Mouse (Mus musculus) retina, postnatal 1 day (tissue): ENCODE measurements around the gene Naxd.
A peak's percentile ranks its signal among the peaks of the same experiment; 100 is the strongest.

ENCODE experiments used
- DNase-seq: peaks from one replicate; pipeline ENCODE4 v3.0.0-alpha.2; 2012

Gene Naxd

DNA sequence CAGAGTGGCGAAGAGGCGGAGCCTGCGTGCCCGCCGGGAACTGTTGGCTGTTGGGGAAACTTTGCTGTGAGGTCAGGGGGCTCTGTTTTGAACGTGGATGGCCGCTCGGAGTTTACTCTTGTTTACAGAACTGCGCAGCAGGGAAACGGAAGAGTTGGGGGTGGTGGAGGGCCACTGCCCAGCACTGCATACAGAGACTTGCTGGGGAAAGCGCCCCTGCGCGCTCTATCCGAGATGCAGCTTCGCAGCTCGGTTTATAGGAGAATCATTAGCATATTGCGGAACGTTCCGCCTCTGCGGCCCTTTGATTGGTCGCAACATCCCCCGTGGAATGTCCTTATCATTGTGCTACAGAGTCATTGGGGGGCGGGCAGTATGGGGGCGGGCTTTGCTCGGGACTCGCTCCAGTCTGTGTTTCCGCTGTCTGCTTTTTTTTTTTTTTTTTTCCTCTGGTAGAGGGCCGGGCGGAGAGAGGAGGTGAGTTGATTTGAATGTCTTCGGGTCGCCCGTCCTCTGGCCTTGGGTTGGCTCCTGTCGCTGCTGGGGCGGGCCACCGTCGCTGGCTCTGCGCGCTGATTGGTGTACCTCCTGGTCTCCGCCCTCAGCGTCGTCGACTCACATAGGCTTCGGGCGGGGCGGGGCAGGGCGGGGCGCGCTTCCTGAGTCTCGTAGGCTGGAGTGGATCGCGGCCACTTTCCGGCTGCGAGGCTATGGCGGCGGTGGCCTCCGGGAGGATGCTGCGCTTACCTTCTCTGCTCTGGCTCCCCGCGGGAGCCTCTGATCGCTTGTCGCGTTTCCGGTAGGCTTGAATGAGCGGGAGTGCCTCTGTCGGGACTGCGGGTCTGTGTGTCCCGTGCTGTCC, 60.7 kb downstream of the Naxd start:
- peak; percentile 99 for DNase-seq

DNA sequence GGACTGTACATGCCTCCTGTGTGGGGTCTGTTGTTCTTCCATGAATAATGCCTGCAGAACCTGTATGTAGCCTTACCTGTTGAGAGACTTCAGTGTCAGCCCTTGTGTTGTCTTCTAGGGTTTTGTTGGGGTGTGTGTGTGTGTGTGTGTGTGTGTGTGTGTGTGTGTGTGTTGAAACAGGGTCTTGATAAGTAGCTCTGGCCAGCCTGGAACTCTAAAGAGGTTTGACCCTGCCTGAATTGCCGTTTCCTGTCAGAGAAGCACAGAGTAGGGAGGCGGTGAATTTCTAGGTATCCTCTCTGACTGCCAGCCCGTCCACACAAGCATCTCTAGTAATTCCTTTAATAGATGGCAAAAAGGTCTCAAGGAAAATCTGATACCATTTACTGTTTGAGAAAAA, 62.2 kb downstream of the Naxd start:
- no peak for DNase-seq

DNA sequence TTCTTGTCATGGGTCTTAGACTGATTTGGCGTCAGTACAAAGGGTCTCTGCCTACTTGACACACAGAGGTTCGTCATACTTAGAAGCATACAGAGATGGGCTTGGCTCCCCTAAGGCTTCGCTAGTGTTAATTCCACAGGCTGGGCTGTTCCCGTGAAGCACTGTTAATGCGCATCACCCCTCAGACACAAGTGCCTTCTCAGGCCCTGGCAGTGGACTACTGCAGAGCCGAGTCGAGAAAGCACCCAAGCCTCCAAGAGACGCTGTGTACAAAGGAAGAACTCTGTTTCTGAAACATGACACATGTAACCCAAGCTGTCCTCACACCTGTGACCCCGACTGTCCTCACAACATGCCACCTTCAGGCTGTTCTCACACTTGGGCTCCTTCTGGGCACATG, 62.9 kb downstream of the Naxd start:
- no peak for DNase-seq

DNA sequence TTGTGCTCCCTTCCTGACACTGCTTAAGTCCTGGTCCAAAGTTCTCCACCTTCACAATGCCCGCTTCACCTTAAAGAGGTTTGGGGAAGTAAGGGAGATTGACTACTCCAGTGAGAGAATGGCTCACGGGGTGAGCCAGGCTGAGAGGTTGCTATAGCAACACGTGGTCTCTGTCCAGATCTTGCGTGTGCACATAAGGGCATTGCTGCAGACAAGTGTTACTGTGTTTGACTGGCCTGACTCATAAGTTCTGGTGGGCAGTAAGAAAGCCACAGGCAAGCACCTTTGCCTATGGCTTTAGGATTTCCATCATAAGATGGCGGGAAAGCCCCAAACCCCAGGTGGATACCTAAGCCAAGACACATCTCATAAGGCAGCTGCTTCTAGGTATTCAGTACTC, 66.9 kb downstream of the Naxd start:
- no peak for DNase-seq
